Mouse (Mus musculus) CH12.LX (cell line): ENCODE results near the gene Thumpd1. TPM values are rescaled to one million over a fixed set of nuclear protein-coding genes. Genes with fewer than 3 reads are reported as not detected.

Experiments
- DNase-seq: peaks from one replicate; pipeline ENCODE4 v3.0.0-alpha.2; 2013; ENCODE audit errors: extremely low read depth
- H3K27ac ChIP-seq: 2 replicates; pipeline ENCODE4 v1.5.1; 2012; ENCODE audit warnings: low read depth, mild to moderate bottlenecking, control low read depth, moderate library complexity; ENCODE audit not compliant: insufficient read depth
- H3K27me3 ChIP-seq: replicated peaks from 2 replicates; pipeline ENCODE3; 2012; ENCODE audit warnings: inconsistent platforms
- H3K36me3 ChIP-seq, 2 experiments: replicated peaks in 1 of 2; 2 replicates each; pipeline versions ENCODE3 to v1.6.1; 2012; ENCODE audit warnings: inconsistent platforms in 1 of 2, low read length in 1 of 2, mild to moderate bottlenecking in 1 of 2, mixed read lengths in 1 of 2, moderate library complexity in 1 of 2; ENCODE audit not compliant: control insufficient read depth in 1 of 2, insufficient read depth in 1 of 2
- H3K4me1 ChIP-seq, 2 experiments: 2 replicates each; pipeline ENCODE4 v1.6.1; 2012; ENCODE audit warnings: inconsistent platforms in 1 of 2, moderate library complexity in 1 of 2; ENCODE audit not compliant: insufficient read depth in 2 of 2, control insufficient read depth in 1 of 2
- H3K4me2 ChIP-seq: 2 replicates; pipeline ENCODE4 v1.6.1; 2012; ENCODE audit warnings: low read depth, mild to moderate bottlenecking, control low read depth; ENCODE audit not compliant: poor library complexity, insufficient read depth, severe bottlenecking
- H3K4me3 ChIP-seq, 3 experiments: fragments of 150-350 bp in 1 of 3; sonication (generic) in 1 of 3; replicated peaks in 1 of 3; 2 replicates each; pipeline versions ENCODE3 to v1.5.1; 2011 to 2012; ENCODE audit warnings: low read depth in 2 of 3, low read length in 2 of 3, mild to moderate bottlenecking in 2 of 3, moderate library complexity in 2 of 3, control low read depth in 1 of 3, improper control_type of control experiment in 1 of 3, inconsistent platforms in 1 of 3, mixed read lengths in 1 of 3; ENCODE audit not compliant: poor library complexity in 1 of 3
- H3K79me2 ChIP-seq: replicated peaks from 2 replicates; pipeline ENCODE4 v1.6.1; 2012; ENCODE audit warnings: mild to moderate bottlenecking, moderate library complexity; ENCODE audit not compliant: control insufficient read depth, poor library complexity, insufficient read depth, severe bottlenecking; ENCODE audit errors: extremely low read depth
- H3K9ac ChIP-seq: 2 replicates; pipeline ENCODE4 v1.6.1; 2012; ENCODE audit warnings: low read depth, mild to moderate bottlenecking, control low read depth, moderate library complexity; ENCODE audit not compliant: insufficient read depth
- H3K9me3 ChIP-seq: replicated peaks from 2 replicates; pipeline ENCODE3; 2012; ENCODE audit warnings: low read length, inconsistent platforms, mixed read lengths
- BHLHE40 ChIP-seq: IDR thresholded peaks from 2 replicates; pipeline ENCODE4 v1.6.1; 2011; ENCODE audit warnings: mild to moderate bottlenecking, low read depth, low read length, improper control_type of control experiment
- CHD1 ChIP-seq: IDR thresholded peaks from 2 replicates; pipeline ENCODE4 v1.6.1; 2012; ENCODE audit warnings: low read depth, low read length, improper control_type of control experiment, inconsistent platforms
- EP300 ChIP-seq: IDR thresholded peaks from 2 replicates; pipeline ENCODE4 v1.6.1; 2011; ENCODE audit warnings: low read length, improper control_type of control experiment
- ETS1 ChIP-seq: conservative IDR thresholded peaks from 2 replicates; pipeline ENCODE4 v1.6.1; 2012; ENCODE audit warnings: low read depth, mild to moderate bottlenecking, inconsistent platforms, low read length, improper control_type of control experiment, moderate library complexity
- GABPA ChIP-seq: IDR thresholded peaks from 2 replicates; pipeline ENCODE4 v1.6.1; 2012; ENCODE audit warnings: low read depth, low read length, improper control_type of control experiment, inconsistent platforms; ENCODE audit not compliant: insufficient replicate concordance
- HCFC1 ChIP-seq: IDR thresholded peaks from 2 replicates; pipeline ENCODE4 v1.6.1; 2012; ENCODE audit warnings: low read depth, mild to moderate bottlenecking, inconsistent platforms, low read length, improper control_type of control experiment
- JUN ChIP-seq: IDR thresholded peaks from 2 replicates; pipeline ENCODE4 v1.6.1; 2011; ENCODE audit warnings: low read depth, mild to moderate bottlenecking, low read length, improper control_type of control experiment, moderate library complexity; ENCODE audit not compliant: insufficient read depth
- JUND ChIP-seq: conservative IDR thresholded peaks from 2 replicates; pipeline ENCODE4 v1.6.1; 2011; ENCODE audit warnings: low read depth, low read length, improper control_type of control experiment
- KAT2A ChIP-seq: IDR thresholded peaks from 2 replicates; pipeline ENCODE4 v1.6.1; 2012; ENCODE audit warnings: low read length, improper control_type of control experiment, inconsistent platforms; ENCODE audit not compliant: insufficient replicate concordance
- MAZ ChIP-seq: IDR thresholded peaks from 2 replicates; pipeline ENCODE4 v1.6.1; 2012; ENCODE audit warnings: low read depth, mild to moderate bottlenecking, inconsistent platforms, low read length, improper control_type of control experiment, moderate library complexity
- MEF2A ChIP-seq: IDR thresholded peaks from 2 replicates; pipeline ENCODE4 v1.6.1; 2014; ENCODE audit warnings: low read depth, mild to moderate bottlenecking, inconsistent platforms, low read length, improper control_type of control experiment, borderline replicate concordance
- NELFE ChIP-seq: IDR thresholded peaks from 2 replicates; pipeline ENCODE4 v1.6.1; 2011; ENCODE audit warnings: low read depth, low read length, improper control_type of control experiment
- NRF1 ChIP-seq: IDR thresholded peaks from 2 replicates; pipeline ENCODE4 v1.6.1; 2014; ENCODE audit warnings: low read depth, mild to moderate bottlenecking, inconsistent platforms, low read length, improper control_type of control experiment, moderate library complexity
- PAX5 ChIP-seq: IDR thresholded peaks from 2 replicates; pipeline ENCODE4 v1.6.1; 2012; ENCODE audit warnings: low read length, inconsistent platforms, mixed read lengths
- POLR2AphosphoS2 ChIP-seq: IDR thresholded peaks from 2 replicates; pipeline ENCODE4 v1.6.1; 2011; ENCODE audit warnings: low read depth, low read length, improper control_type of control experiment
- RAD21 ChIP-seq: IDR thresholded peaks from 2 replicates; pipeline ENCODE4 v1.6.1; 2011; ENCODE audit warnings: low read depth, mild to moderate bottlenecking, low read length, improper control_type of control experiment, moderate library complexity
- SIN3A ChIP-seq: IDR thresholded peaks from 2 replicates; pipeline ENCODE4 v1.6.1; 2012; ENCODE audit warnings: low read length, improper control_type of control experiment, inconsistent platforms
- TBP ChIP-seq: conservative IDR thresholded peaks from 2 replicates; pipeline ENCODE4 v1.6.1; 2011; ENCODE audit warnings: low read depth, low read length, improper control_type of control experiment
- USF1 ChIP-seq: IDR thresholded peaks from 2 replicates; pipeline ENCODE4 v1.6.1; 2014; ENCODE audit warnings: low read depth, mild to moderate bottlenecking, inconsistent platforms, low read length, improper control_type of control experiment
- ZC3H11A ChIP-seq: IDR thresholded peaks from 2 replicates; pipeline ENCODE4 v1.6.1; 2012; ENCODE audit warnings: low read depth, mild to moderate bottlenecking, inconsistent platforms, low read length, improper control_type of control experiment
- ZKSCAN1 ChIP-seq: IDR thresholded peaks from 2 replicates; pipeline ENCODE4 v1.6.1; 2012; ENCODE audit warnings: low read depth, inconsistent platforms, low read length, improper control_type of control experiment, borderline replicate concordance
- ZMIZ1 ChIP-seq: IDR thresholded peaks from 2 replicates; pipeline ENCODE4 v1.6.1; 2012; ENCODE audit warnings: low read depth, mild to moderate bottlenecking, inconsistent platforms, low read length, improper control_type of control experiment
- ZNF384 ChIP-seq: IDR thresholded peaks from 2 replicates; pipeline ENCODE4 v1.6.1; 2012; ENCODE audit warnings: low read depth, low read length, improper control_type of control experiment, inconsistent platforms
- dilution Hi-C: fragments of 300-500 bp; cut with MboI; formaldehyde crosslinking; loops from 2 replicates; pipeline ENCODE4 v1.14.3; 2020; ENCODE audit warnings: low sequenced_read_pairs; ENCODE audit not compliant: extremely low pct_unique_long_range_greater_than_20kb, extremely low pct_ligation_motif_present
- in situ Hi-C: fragments of 300-500 bp; cut with MboI; formaldehyde crosslinking; loops from 3 replicates; pipeline ENCODE4 v1.14.3; 2019; ENCODE audit warnings: low sequenced_read_pairs, low pct_ligation_motif_present, low pct_unique_long_range_greater_than_20kb, mixed read lengths
- polyA plus RNA-seq: library from polyadenylated mRNA; unstranded; fragments of >175 nt; gene quantifications from 2 replicates; pipeline ENCODE4 v1.2.1, GENCODE M21; 2012; ENCODE audit warnings: low read depth; ENCODE audit not compliant: insufficient read length
- total RNA-seq, 2 experiments: library from RNA; depleted of rRNA; stranded (reverse); fragments of 300-350 nt in 1 of 2; fragments of >200 nt in 1 of 2; gene quantifications; 2 replicates each; pipeline ENCODE4 v1.2.3; 2012 to 2014

Gene Thumpd1
- total and polyA plus RNA-seq, 3 experiments, result 49.3 to 105 (median 102) TPM

DNA sequence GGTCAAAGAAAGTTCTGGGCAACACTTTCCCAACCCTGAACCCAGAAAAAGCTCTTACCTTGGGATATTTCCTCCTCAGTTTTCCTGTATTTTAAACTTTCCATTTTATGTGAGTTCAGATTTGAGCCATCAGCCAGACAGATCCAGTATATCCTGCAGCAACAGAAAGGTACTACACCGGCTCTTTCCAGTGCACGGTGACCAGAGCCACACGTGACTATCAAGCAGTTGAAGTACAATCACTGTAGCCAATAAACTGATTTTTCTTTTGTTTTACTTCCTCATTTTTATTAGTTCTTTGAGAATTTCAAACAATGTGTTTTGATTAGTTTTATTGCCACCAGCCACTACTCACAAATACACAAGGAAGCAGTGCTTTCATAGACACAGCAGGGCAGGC lies 43.8 kb upstream of the Thumpd1 start:
- Histone ChIP-seq H3K9ac (no peak overlapping the region), H3K9me3 (no peaks in the 10 kb centered on the region), H3K79me2 (no peaks in the 10 kb centered on the region), H3K36me3 (no peaks in the 10 kb centered on the region), H3K4me3 (no peak overlapping the region), H3K4me1 (no peaks in the 10 kb centered on the region), H3K4me2 (no peak overlapping the region), H3K27ac (no peak overlapping the region), H3K27me3 (no peaks in the 10 kb centered on the region)
- dilution Hi-C loops, result no loop called here
- DNase-seq, result no peak
- TF ChIP-seq ZC3H11A (no peak), EP300 (no peak), MEF2A (no peak), KAT2A (no peak), BHLHE40 (no peak), POLR2AphosphoS2 (no peak), ETS1 (no peak), GABPA (no peak), HCFC1 (no peak), ZMIZ1 (no peak), JUND (no peak), PAX5 (no peak), ZKSCAN1 (no peak), TBP (no peak), NELFE (no peak), RAD21 (no peak), JUN (no peak), CHD1 (no peak)
- in situ Hi-C loops, result no loop called here

DNA sequence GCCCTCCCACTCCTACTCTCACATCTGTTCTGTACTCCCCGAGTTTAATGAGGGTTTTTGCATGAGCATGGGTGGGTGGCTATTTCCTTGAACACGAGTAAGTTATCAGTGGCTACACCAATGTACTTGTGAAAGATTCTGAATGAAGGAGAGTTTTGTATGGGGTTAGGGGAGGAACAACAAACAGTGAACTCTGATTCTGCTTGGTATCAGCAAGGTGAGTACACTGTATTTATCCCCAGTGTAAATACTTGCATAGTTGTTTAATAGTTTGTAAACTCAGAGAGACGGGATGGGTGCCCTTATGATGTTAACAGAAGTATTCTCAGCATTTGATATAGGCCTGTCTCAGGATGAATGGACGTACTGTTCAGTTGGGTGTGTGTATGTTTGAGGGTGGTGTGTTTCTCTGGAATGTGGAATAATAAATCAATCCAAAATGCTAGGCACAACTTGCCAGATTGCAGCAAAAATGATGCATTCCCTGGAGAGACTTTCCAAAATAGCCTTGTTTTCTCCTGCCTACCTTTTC lies 41.6 kb upstream of the Thumpd1 start:
- no peak for DNase-seq
- Histone ChIP-seq H3K9ac (no peak overlapping the region), H3K79me2 (no peaks in the 10 kb centered on the region), H3K4me3 (no peak overlapping the region), H3K9me3 (no peaks in the 10 kb centered on the region), H3K36me3 (no peaks in the 10 kb centered on the region), H3K27ac (no peak overlapping the region), H3K4me1 (no peaks in the 10 kb centered on the region), H3K27me3 (peaks cover 3% of the 10 kb centered on the region), H3K4me2 (no peak overlapping the region)
- in situ Hi-C loops, result no loop called here
- dilution Hi-C loops, result no loop called here
- TF ChIP-seq SIN3A (no peak), MAZ (no peak), ZNF384 (no peak), USF1 (no peak), RAD21 (no peak), NRF1 (no peak)
